Mouse (Mus musculus) G1E (cell line): ENCODE data around the gene Cnpy1.

Experiments
- CTCF ChIP-seq: IDR thresholded peaks from 2 replicates; pipeline ENCODE4 v1.5.1; 2012; ENCODE audit warnings: low read depth, low read length, inconsistent platforms, mixed read lengths
- POLR2AphosphoS5 ChIP-seq: IDR thresholded peaks from 2 replicates; pipeline ENCODE4 v1.6.1; 2012; ENCODE audit warnings: low read depth, low read length, inconsistent platforms; ENCODE audit not compliant: insufficient replicate concordance

DNA sequence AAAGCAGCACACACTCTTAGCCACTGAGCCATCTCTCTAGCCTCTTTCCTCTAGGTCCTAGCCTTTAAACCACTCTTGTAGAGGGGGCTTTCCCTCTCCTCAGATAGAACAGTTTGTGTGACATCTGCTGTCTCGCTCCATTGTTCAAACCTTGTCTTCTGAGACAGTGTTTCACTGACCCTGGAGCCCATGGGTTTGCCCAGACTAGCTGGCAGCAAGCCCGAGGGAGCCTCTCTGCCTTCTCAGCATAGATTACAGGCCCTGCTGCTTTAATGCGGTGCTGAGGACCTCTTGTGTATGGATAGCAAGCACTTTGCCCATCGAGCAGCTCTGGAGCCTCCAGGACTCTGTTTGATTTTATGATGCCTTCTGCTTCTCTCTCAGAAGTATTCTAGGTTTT lies 8.6 kb downstream of the Cnpy1 start:
- no peak for TF ChIP-seq CTCF
- no peak for TF ChIP-seq POLR2AphosphoS5
